Mouse (Mus musculus): ENCODE data around the gene Taf5. TPM values are rescaled to one million over a fixed set of nuclear protein-coding genes. Genes with fewer than 3 reads are reported as not detected.

Gene Taf5
- total RNA-seq, 2 experiments from 2014 or later = 3.8 to 4.3 TPM

DNA sequence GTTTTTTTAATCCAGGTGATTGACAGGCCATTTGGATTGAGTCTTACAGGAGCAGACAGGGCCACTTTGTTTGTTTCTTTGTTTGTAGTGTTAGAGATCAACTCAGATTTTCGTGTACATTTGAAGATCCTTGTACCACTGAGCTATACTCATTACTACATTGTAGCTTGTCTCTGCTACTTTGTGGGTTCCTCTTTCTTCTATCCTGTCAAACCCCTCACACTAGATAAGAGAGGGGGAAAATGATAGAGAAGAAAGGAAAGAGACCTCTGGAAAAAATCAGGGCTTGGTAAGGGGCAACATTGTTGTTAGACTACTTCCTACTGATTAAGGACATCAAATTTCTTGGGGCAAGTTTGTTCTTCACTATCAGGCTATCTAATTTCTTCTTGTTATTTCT, 9.9 kb upstream of the Taf5 start:
- DNase-seq (ENCODE audit: low spot score in 2 of 2) = no peak

- DNase-seq (ENCODE audit: low spot score in 2 of 2) = no peak
Observed at GRCm38 (mm10) chr19:47065860-47066259, 1.7 kb upstream of the Taf5 start.

- DNase-seq (ENCODE audit: low spot score in 2 of 2) = peak; percentile 76 to 80
Observed at GRCm38 (mm10) chr19:47067924-47068611, 522 bp downstream of the Taf5 start.

DNA sequence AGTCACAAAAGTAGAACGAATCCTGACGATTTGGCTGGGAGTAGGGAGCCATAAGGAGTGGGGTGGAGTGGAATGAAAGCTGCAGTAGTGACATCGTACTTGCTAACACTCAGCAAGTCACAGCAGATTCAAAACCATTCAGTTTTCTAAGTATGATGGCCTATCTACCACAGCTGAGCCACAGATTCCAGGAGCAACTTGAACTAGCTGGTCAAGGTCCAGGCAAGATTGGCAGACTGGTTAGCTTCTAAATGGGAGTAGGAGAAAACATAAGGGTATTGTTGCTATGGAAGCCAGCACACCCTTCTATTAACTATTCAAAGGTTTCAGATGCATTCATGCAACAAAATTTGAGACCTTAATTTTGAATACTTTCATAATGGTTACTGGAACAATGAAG, 20.7 kb downstream of the Taf5 start:
- DNase-seq (ENCODE audit: low spot score in 2 of 2) = no peak

- no peak for DNase-seq (ENCODE audit: low spot score in 2 of 2)
Observed at GRCm38 (mm10) chr19:47089718-47090525, 22.4 kb downstream of the Taf5 start.

GRCm38 (mm10) chr19:47090550-47091156, 23.1 kb downstream of the Taf5 start, which contains the start of the genes Usmg5 and Pdcd11:
Gene Usmg5 (minus strand): TSS chr19:47090647.
Gene Pdcd11 (plus strand): TSS chr19:47090768.
- DNase-seq (ENCODE audit: low spot score in 2 of 2) = peak; percentile 91

GRCm38 (mm10) chr19:47101080-47101479, 33.5 kb downstream of the Taf5 start:
- no peak for DNase-seq (ENCODE audit: low spot score in 2 of 2)

- DNase-seq (ENCODE audit: low spot score in 2 of 2) = no peak
Observed at GRCm38 (mm10) chr19:47104641-47105271, 37.2 kb downstream of the Taf5 start.

DNA sequence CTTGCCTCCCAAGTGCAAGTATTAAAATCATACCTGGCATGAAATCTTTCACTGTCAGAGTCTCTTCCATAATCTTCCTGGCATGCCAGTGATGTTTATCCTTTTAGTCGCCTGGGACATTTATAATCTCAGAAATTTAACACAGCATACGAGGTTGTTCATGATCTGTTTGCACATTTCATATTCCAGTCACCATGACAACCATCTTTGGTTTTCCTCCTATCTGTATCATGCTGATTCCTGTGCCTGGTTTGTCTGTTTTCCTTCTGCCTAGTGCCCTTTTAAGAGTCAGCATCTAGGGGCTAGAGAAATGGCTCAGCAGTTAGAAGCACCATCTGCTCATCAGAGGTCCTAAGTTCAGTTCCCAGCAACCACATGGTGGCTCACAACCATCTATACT, 51.1 kb downstream of the Taf5 start:
- no peak for DNase-seq (ENCODE audit: low spot score in 2 of 2)

GRCm38 (mm10) chr19:47121054-47121453, 53.5 kb downstream of the Taf5 start:
- DNase-seq (ENCODE audit: low spot score in 2 of 2) = no peak

GRCm38 (mm10) chr19:47122802-47123201, 55.3 kb downstream of the Taf5 start:
- DNase-seq (ENCODE audit: low spot score in 2 of 2) = no peak

- DNase-seq (ENCODE audit: low spot score in 2 of 2) = no peak
Observed at GRCm38 (mm10) chr19:47128164-47128563, 60.6 kb downstream of the Taf5 start.

DNA sequence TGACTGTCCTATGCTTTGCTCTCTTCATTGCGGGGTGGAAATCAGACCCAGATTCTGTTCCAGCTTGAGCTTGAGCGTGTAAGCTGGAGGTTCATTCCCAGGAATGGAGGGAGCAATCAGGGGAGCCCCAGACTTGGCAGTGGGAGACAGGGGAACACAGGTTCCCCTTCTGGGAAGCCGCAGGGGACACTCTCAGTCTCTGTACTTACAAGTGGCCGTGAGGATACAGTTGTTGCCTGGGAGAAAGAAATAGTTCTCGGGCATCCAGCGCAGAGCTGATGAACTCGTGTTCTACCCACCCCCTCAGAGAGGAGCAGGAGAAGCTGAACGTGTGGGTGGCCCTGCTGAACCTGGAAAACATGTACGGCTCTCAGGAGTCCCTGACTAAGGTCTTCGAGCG, 61.3 kb downstream of the Taf5 start:
- no peak for DNase-seq (ENCODE audit: low spot score in 2 of 2)

GRCm38 (mm10) chr19:47130551-47131125, 63.1 kb downstream of the Taf5 start:
- DNase-seq (ENCODE audit: low spot score in 2 of 2) = no peak

Other genes starting within 250 kb of the Taf5 start
- gene Ina, start 53.0 kb upstream of the Taf5 start, total RNA-seq (2021) = 1 to 10 TPM; 7.8 to 8.6 TPM
- gene Nt5c2, start 52.6 kb upstream of the Taf5 start, total RNA-seq (2021) = 10 to 100 TPM; 57.5 to 68.4 TPM
- gene Pcgf6, start 16.8 kb upstream of the Taf5 start, total RNA-seq (2021) = 10 to 100 TPM in 1 of 2 experiments, 1 to 10 TPM in 1; 7.4 to 10.8 TPM
- gene Usmg5, start 22.9 kb downstream of the Taf5 start, total RNA-seq (2021) = 100 to 1,000 TPM; 640 to 879 TPM
- 10 to 100 TPM; 24.5 to 25.7 TPM for gene Pdcd11, start 23.0 kb downstream of the Taf5 start, total RNA-seq (2021)
- 1 to 10 TPM; 5.1 to 5.5 TPM for gene Calhm2, start 70.5 kb downstream of the Taf5 start, total RNA-seq (2021)
- gene Calhm1, start 76.5 kb downstream of the Taf5 start, total RNA-seq (2021) = not detected
- gene Calhm3, start 90.0 kb downstream of the Taf5 start, total RNA-seq (2021) = not detected
- 10 to 100 TPM; 13.4 to 16.9 TPM for gene Neurl1a, start 111.1 kb downstream of the Taf5 start, total RNA-seq (2021)